Mouse (Mus musculus) testis, adult 2 months (tissue): ENCODE results near the gene Ruvbl2. TPM values are rescaled to one million over a fixed set of nuclear protein-coding genes. Genes with fewer than 3 reads are reported as not detected.
"Not testable (repeated sequence)": the region's sequence is repeated elsewhere in the genome, so short reads cannot be mapped to it uniquely, and the experiment has no call there.

Experiments used
- H3K27ac ChIP-seq: fragments of 200-500 bp; 2 replicates; pipeline ENCODE4 v1.5.1; 2012; ENCODE audit warnings: low read depth, low read length; ENCODE audit not compliant: control insufficient read depth, insufficient read depth
- H3K27me3 ChIP-seq: fragments of 200-500 bp; 2 replicates; pipeline ENCODE4 v1.6.1; 2012; ENCODE audit warnings: mild to moderate bottlenecking, low read length, moderate library complexity; ENCODE audit not compliant: control insufficient read depth, insufficient read depth
- H3K36me3 ChIP-seq: fragments of 200-500 bp; 2 replicates; pipeline ENCODE4 v1.6.1; 2012; ENCODE audit warnings: mild to moderate bottlenecking, low read length; ENCODE audit not compliant: control insufficient read depth, insufficient read depth
- H3K4me1 ChIP-seq: fragments of 200-500 bp; 2 replicates; pipeline ENCODE4 v1.6.1; 2012; ENCODE audit warnings: low read length; ENCODE audit not compliant: control insufficient read depth, insufficient read depth
- H3K4me3 ChIP-seq: fragments of 200-500 bp; 2 replicates; pipeline ENCODE4 v1.5.1; 2012; ENCODE audit warnings: low read depth, mild to moderate bottlenecking, low read length, moderate library complexity, mixed read lengths; ENCODE audit not compliant: control insufficient read depth
- CTCF ChIP-seq: fragments of 200-500 bp; IDR thresholded peaks from 2 replicates; pipeline ENCODE4 v1.5.1; 2012; ENCODE audit warnings: low read depth, mild to moderate bottlenecking, inconsistent platforms, low read length, moderate library complexity; ENCODE audit not compliant: control insufficient read depth, insufficient read depth, insufficient replicate concordance
- POLR2A ChIP-seq: fragments of 200-500 bp; IDR thresholded peaks from 2 replicates; pipeline ENCODE4 v1.6.1; 2012; ENCODE audit warnings: low read depth, mild to moderate bottlenecking, inconsistent platforms, low read length, moderate library complexity; ENCODE audit not compliant: control insufficient read depth
- polyA plus RNA-seq: library from polyadenylated mRNA; depleted of rRNA; stranded (reverse); fragments of >200 nt; gene quantifications from 2 replicates; pipeline ENCODE4 v1.2.3, GENCODE M21; 2012

The Ruvbl2 gene
- polyA plus RNA-seq, 1 experiment = 173 TPM

GRCm38 (mm10) chr7:45465549-45465948, 27.7 kb upstream of the Ruvbl2 start:
- TF ChIP-seq POLR2A = no peak
- TF ChIP-seq CTCF = no peak
- no peak overlapping the region for H3K27ac ChIP-seq
- H3K36me3 ChIP-seq = no peaks in the 10 kb centered on the region
- H3K27me3 ChIP-seq = no peaks in the 10 kb centered on the region
- peaks cover 21% of the 10 kb centered on the region for H3K4me1 ChIP-seq
- no peak overlapping the region for H3K4me3 ChIP-seq

GRCm38 (mm10) chr7:45465112-45465511, 27.2 kb upstream of the Ruvbl2 start:
- Histone ChIP-seq H3K4me1 (peaks cover 25% of the 10 kb centered on the region), H3K4me3 (no peak overlapping the region), H3K27me3 (no peaks in the 10 kb centered on the region), H3K36me3 (no peaks in the 10 kb centered on the region), H3K27ac (no peak overlapping the region)
- TF ChIP-seq CTCF (no peak), POLR2A (no peak)

DNA sequence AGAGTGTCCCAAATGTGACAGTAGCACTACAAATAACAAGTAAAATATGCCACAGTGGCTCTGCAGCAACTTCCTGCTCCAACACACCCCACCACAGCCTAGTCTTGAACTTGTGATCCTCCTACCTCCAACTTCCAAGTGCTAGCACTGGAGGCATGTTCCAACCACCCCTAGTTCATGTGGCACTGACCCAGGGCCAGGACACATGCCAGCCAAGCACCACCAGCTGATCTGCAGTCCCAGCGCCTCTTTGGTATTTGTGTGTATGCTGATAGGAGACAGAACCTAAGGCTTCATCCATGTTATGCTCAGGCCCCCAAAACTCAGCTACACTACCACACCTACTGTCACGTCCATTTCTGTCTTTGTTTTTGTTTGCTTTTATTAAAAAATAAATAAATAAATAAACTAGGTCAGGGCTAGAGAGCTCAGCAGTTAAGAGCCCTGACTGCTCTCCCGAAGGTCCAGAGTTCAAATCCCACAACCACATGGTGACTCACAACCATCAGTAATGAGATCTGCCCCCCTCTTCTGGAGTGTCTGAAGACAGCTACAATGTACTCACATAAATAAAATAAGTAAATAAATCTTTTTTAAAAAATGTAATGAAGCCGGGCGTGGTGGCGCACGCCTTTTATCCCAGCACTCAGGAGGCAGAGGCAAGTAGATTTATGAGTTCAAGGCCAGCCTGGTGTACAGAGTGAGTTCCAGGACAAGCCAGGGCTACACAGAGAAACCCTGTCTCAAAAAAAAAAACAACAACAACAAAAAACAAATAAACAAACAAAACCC, 26.3 kb upstream of the Ruvbl2 start:
- Histone ChIP-seq H3K27me3 (no peaks in the 10 kb centered on the region), H3K27ac (no peak overlapping the region), H3K4me3 (no peak overlapping the region), H3K4me1 (peaks cover 28% of the 10 kb centered on the region), H3K36me3 (no peaks in the 10 kb centered on the region)
- no peak for TF ChIP-seq POLR2A

DNA sequence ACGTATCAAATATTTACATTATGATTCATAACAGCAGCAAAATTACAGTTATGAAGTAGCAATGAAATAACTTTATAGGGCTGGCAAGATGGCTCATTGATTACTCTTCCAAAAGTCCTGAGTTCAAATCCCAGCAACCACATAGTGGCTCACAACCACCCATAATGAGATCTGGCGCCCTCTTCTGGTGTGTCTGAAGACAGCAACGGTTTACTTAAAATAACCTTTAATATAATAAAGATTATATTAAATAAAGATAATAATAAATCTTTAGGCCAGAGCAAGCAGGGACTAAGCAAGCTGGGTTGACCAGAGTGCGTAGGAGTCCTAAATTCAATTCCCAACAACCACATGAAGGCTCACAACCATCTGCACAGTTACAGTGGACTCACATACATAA, 25.0 kb upstream of the Ruvbl2 start:
- H3K4me1 ChIP-seq = peaks cover 38% of the 10 kb centered on the region
- not testable (repeated sequence) for H3K36me3 ChIP-seq, H3K4me3 ChIP-seq, H3K27me3 ChIP-seq, H3K27ac ChIP-seq

DNA sequence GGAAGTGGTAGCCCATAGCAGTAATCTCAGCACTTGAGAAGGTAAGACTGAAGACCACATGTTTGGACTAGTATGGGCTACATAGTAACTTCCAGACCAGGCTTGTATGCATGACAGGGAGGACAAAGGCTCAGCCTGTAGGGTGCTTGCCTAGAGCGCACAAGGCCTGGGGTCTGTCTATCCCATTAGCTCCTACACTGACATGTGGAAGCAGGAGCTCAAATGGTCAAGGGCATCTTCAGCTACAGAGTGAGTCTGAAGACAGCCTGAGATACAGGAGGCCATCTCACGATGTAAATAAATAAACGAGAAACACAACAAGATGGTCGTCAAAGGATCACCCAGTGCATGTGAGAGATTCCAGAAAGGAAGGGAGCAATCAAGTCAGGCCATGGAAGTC, 24.4 kb upstream of the Ruvbl2 start:
- Histone ChIP-seq H3K4me1 (peaks cover 35% of the 10 kb centered on the region), H3K36me3 (no peaks in the 10 kb centered on the region), H3K27me3 (no peaks in the 10 kb centered on the region), H3K4me3 (no peak overlapping the region), H3K27ac (no peak overlapping the region)
- TF ChIP-seq CTCF (no peak), POLR2A (no peak)

DNA sequence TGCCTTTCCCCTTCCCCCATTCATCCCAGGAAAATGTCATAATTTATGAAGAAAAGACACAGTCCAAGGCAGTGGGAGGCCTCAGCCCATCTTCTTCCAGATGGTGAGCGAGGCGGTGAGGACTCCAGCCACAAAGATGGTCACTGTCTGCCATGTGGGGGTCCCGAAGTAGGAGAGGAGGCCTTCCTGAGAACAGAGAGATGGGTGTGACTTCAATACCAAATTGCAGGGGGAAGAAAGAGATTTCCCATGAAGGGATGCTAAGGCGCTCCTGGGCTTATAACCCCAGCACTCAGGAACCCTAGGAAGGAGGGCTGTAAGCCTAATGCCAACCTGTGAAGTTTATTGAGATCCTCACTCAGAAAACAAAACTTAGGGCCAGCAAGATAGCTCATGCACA, 23.9 kb upstream of the Ruvbl2 start:
- H3K27ac ChIP-seq = no peak overlapping the region

GRCm38 (mm10) chr7:45461326-45461725, 23.4 kb upstream of the Ruvbl2 start:
- Histone ChIP-seq H3K4me3 (no peak overlapping the region), H3K27me3 (no peaks in the 10 kb centered on the region), H3K36me3 (no peaks in the 10 kb centered on the region), H3K4me1 (peaks cover 28% of the 10 kb centered on the region), H3K27ac (peak overlapping the region; percentile 85)
- TF ChIP-seq POLR2A (no peak), CTCF (no peak)

More for the DNA sequence above, 23.9 kb upstream of the Ruvbl2 start:
- Histone ChIP-seq H3K4me3 (no peak overlapping the region), H3K36me3 (no peaks in the 10 kb centered on the region), H3K27me3 (no peaks in the 10 kb centered on the region), H3K4me1 (peaks cover 32% of the 10 kb centered on the region)
- TF ChIP-seq POLR2A (no peak), CTCF (no peak)

DNA sequence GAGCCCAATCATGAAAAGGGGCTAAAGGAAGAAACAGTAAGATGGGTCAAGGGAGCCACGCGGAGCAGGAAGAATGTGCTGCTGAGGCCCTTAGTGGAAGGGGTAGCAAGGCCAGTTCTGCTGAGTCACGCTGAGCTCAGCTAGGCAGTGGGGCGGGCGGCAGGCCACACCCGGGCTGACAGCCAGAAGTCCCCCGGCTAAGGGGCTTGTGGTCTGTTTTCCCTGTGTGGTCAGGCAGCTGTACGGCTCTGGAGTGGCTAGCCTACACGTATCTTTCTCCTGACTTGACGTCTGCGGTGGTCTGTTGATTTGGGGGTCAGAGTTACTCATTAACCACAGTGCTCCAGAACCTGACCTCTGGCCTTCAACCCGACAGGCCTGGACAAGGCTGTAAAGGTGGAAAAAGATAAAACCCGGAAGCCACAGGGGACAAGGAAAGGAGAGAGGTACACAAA, 23.0 kb upstream of the Ruvbl2 start:
- TF ChIP-seq POLR2A (no peak), CTCF (no peak)
- Histone ChIP-seq H3K27me3 (no peaks in the 10 kb centered on the region), H3K4me3 (no peak overlapping the region), H3K36me3 (no peaks in the 10 kb centered on the region), H3K27ac (peak overlapping the region; percentile 85), H3K4me1 (peaks cover 23% of the 10 kb centered on the region)
